In genomic region chr4:134416602-134417001, GRCm38 (mm10) we compare ENCODE assay signal across 10 mouse cellular contexts. TPM values are rescaled to one million over a fixed set of nuclear protein-coding genes. Genes with fewer than 3 reads are reported as not detected.
DNase-seq lines count a peak whose midpoint lies in the region; ATAC-seq and TF ChIP-seq lines count a peak whose summit lies in the region.
"Had no signal": no experiment of that assay in that cellular context is flagged by ENCODE, and none has a peak within 500 bp of the region (broad histone marks: within the 10 kb centered on the region; RNA-seq: fewer than 3 reads in every experiment).

No protein-coding gene starts in this region.

- no peak for TF ChIP-seq CTCF in cortical plate, adult 2 months (IDR thresholded peaks at IDR 0.05; ENCODE audit: extremely low read depth, insufficient read depth, low read length)
- TF ChIP-seq CTCF in lung, postnatal 0 days (IDR thresholded peaks at IDR 0.05): no peak
- TF ChIP-seq CTCF in intestine, postnatal 0 days (IDR thresholded peaks at IDR 0.05; ENCODE audit: low read depth): no peak

- 71% methylated on average over 15 of the region's 15 CpGs for WGBS in hindbrain, embryonic 10.5 days
- WGBS in midbrain, embryonic 15.5 days: 58% methylated on average over 15 of the region's 15 CpGs
- WGBS in lung, postnatal 0 days: 86% methylated on average over 15 of the region's 15 CpGs
- WGBS in intestine, postnatal 0 days: 79% methylated on average over 15 of the region's 15 CpGs

- no peaks in the 10 kb centered on the region for H3K27me3 ChIP-seq in hindbrain, embryonic 10.5 days (ENCODE audit: insufficient read depth, poor library complexity, severe bottlenecking)
- H3K27me3 ChIP-seq in midbrain, embryonic 15.5 days (replicated peaks): no peaks in the 10 kb centered on the region
- H3K27me3 ChIP-seq in lung, postnatal 0 days (replicated peaks; ENCODE audit: insufficient read depth, low read length): no peaks in the 10 kb centered on the region
- no peaks in the 10 kb centered on the region for H3K27me3 ChIP-seq in intestine, postnatal 0 days (replicated peaks; ENCODE audit: control insufficient read depth, insufficient read depth, low read length)

- H3K27ac ChIP-seq in cortical plate, adult 2 months (ENCODE audit: insufficient read depth, low read length): peak overlapping the region; percentile 85
- peak overlapping the region; percentile 59 for H3K27ac ChIP-seq in hindbrain, embryonic 10.5 days
- H3K27ac ChIP-seq in midbrain, embryonic 15.5 days: peak overlapping the region; percentile 49
- no peak overlapping the region for H3K27ac ChIP-seq in lung, postnatal 0 days (ENCODE audit: low read length)
- no peak overlapping the region for H3K27ac ChIP-seq in intestine, postnatal 0 days (ENCODE audit: low read depth, low read length)

- peak; percentile 58 for TF ChIP-seq POLR2A in cortical plate, adult 2 months (IDR thresholded peaks at IDR 0.05; ENCODE audit: extremely low read depth, insufficient read depth, low read length)

- no peak for TF ChIP-seq EP300 in lung, postnatal 0 days (IDR thresholded peaks at IDR 0.05)

- H3K9me3 ChIP-seq in hindbrain, embryonic 10.5 days: no peaks in the 10 kb centered on the region
- H3K9me3 ChIP-seq in midbrain, embryonic 15.5 days: no peaks in the 10 kb centered on the region
- H3K9me3 ChIP-seq in lung, postnatal 0 days (ENCODE audit: low read length): no peaks in the 10 kb centered on the region
- no peaks in the 10 kb centered on the region for H3K9me3 ChIP-seq in intestine, postnatal 0 days (ENCODE audit: control insufficient read depth)

- H3K4me3 ChIP-seq in cortical plate, adult 2 months (ENCODE audit: insufficient read depth, low read length): no peak overlapping the region
- H3K4me3 ChIP-seq in hindbrain, embryonic 10.5 days: no peak overlapping the region
- no peak overlapping the region for H3K4me3 ChIP-seq in midbrain, embryonic 15.5 days
- no peak overlapping the region for H3K4me3 ChIP-seq in lung, postnatal 0 days (ENCODE audit: low read depth, low read length)
- H3K4me3 ChIP-seq in intestine, postnatal 0 days (ENCODE audit: low read depth, low read length): no peak overlapping the region

- ATAC-seq in midbrain, embryonic 15.5 days (replicated peaks): no peak
- ATAC-seq in lung, postnatal 0 days: no peak
- no peak for ATAC-seq in intestine, postnatal 0 days

- H3K4me2 ChIP-seq in midbrain, embryonic 15.5 days: no peak overlapping the region
- H3K4me2 ChIP-seq in lung, postnatal 0 days (replicated peaks; ENCODE audit: low read depth, low read length): no peak overlapping the region
- no peak overlapping the region for H3K4me2 ChIP-seq in intestine, postnatal 0 days (replicated peaks; ENCODE audit: low read depth)

- H3K36me3 ChIP-seq in hindbrain, embryonic 10.5 days: peaks cover 23% of the 10 kb centered on the region
- H3K36me3 ChIP-seq in midbrain, embryonic 15.5 days (replicated peaks): no peaks in the 10 kb centered on the region
- 0 out of 2 replicates have a peak, but pooled peaks cover 9% of the 10 kb centered on the region for H3K36me3 ChIP-seq in lung, postnatal 0 days (ENCODE audit: insufficient read depth, low read length)
- H3K36me3 ChIP-seq in intestine, postnatal 0 days (ENCODE audit: control insufficient read depth, insufficient read depth): peaks cover 75% of the 10 kb centered on the region

- no peak overlapping the region for H3K9ac ChIP-seq in midbrain, embryonic 15.5 days
- H3K9ac ChIP-seq in lung, postnatal 0 days (replicated peaks; ENCODE audit: low read depth): no peak overlapping the region
- no peak overlapping the region for H3K9ac ChIP-seq in intestine, postnatal 0 days (ENCODE audit: low read depth, low read length)

- H3K4me1 ChIP-seq in cortical plate, adult 2 months (ENCODE audit: control insufficient read depth, insufficient read depth, low read length): peaks cover 8% of the 10 kb centered on the region; the same call in 1 of the 2 replicates
- H3K4me1 ChIP-seq in hindbrain, embryonic 10.5 days (replicated peaks): peaks cover 12% of the 10 kb centered on the region
- peaks cover 8% of the 10 kb centered on the region for H3K4me1 ChIP-seq in midbrain, embryonic 15.5 days
- no peaks in the 10 kb centered on the region for H3K4me1 ChIP-seq in lung, postnatal 0 days (ENCODE audit: insufficient read depth, low read depth, low read length)
- H3K4me1 ChIP-seq in intestine, postnatal 0 days (replicated peaks; ENCODE audit: control insufficient read depth, insufficient read depth, low read length): no peaks in the 10 kb centered on the region

- DNase-seq in layer of hippocampus, adult 11-12 months (ENCODE audit: low spot score): peak; percentile 45
- no peak for DNase-seq in layer of hippocampus, postnatal 25 days (ENCODE audit: extremely low spot score in 1 of 2, low spot score in 1 of 2)
- DNase-seq in hindbrain, embryonic 10.5 days (ENCODE audit: low spot score): no peak
- DNase-seq in adrenal gland, adult 2 months: no peak
- DNase-seq in lung, postnatal 0 days (ENCODE audit: low spot score): no peak
- DNase-seq: lung, postnatal 14 days had no signal

RNA-seq across cellular contexts. Expression of gene Pafah2, which starts 20.5 kb away (rescaled TPM):
- total RNA-seq in layer of hippocampus, postnatal 25 days (2021): 1 to 10 TPM; 5.0 to 7.6 TPM
- 8.9 and 9.3 TPM in 2 replicates for polyA plus RNA-seq in cortical plate, adult 2 months (2012; rRNA removed)
- 7.9 and 9.5 TPM in 2 replicates for polyA plus RNA-seq in hindbrain, embryonic 10.5 days (2016; fragmentation: Nextera tagmentation; extraction: Ambion mirVana)
- polyA plus RNA-seq in midbrain, embryonic 15.5 days (2015; fragmentation: Nextera tagmentation; extraction: Ambion mirVana): 7.7 and 8.0 TPM in 2 replicates
- total RNA-seq in adrenal gland, adult 2 months (2021): 10 to 100 TPM; 12.1 to 18.7 TPM
- polyA plus RNA-seq in adrenal gland, adult 2 months (2012; rRNA removed): 9.1 and 15.1 TPM in 2 replicates
- polyA plus RNA-seq in lung, postnatal 0 days (2015; fragmentation: Nextera tagmentation; extraction: Ambion mirVana): 14.1 and 16.2 TPM in 2 replicates
- 39.8 and 49.2 TPM in 2 replicates for polyA plus RNA-seq in intestine, postnatal 0 days (2015; fragmentation: Nextera tagmentation; extraction: Ambion mirVana)

RNA-seq across cellular contexts. Expression of gene Extl1, which starts 33.0 kb away (rescaled TPM):
- 10 to 100 TPM; 46.8 TPM for total RNA-seq in layer of hippocampus, postnatal 25 days (2021)
- 49.2 and 52.7 TPM in 2 replicates for polyA plus RNA-seq in cortical plate, adult 2 months (2012; rRNA removed)
- polyA plus RNA-seq in hindbrain, embryonic 10.5 days (2016; fragmentation: Nextera tagmentation; extraction: Ambion mirVana): 0.25 and 0.63 TPM in 2 replicates
- polyA plus RNA-seq in midbrain, embryonic 15.5 days (2015; fragmentation: Nextera tagmentation; extraction: Ambion mirVana): 0.59 and 0.62 TPM in 2 replicates
- 1 to 10 TPM; 3.1 to 4.4 TPM for total RNA-seq in adrenal gland, adult 2 months (2021)
- polyA plus RNA-seq in adrenal gland, adult 2 months (2012; rRNA removed): 4.9 and 5.6 TPM in 2 replicates
- 0.82 and 1.3 TPM in 2 replicates for polyA plus RNA-seq in lung, postnatal 0 days (2015; fragmentation: Nextera tagmentation; extraction: Ambion mirVana)
- polyA plus RNA-seq in intestine, postnatal 0 days (2015; fragmentation: Nextera tagmentation; extraction: Ambion mirVana): 1.0 and 1.2 TPM in 2 replicates
- total RNA-seq: common myeloid progenitor, adult 5-6 weeks had no signal

RNA-seq across cellular contexts. Expression of gene Stmn1, which starts 51.5 kb away (rescaled TPM):
- total RNA-seq in layer of hippocampus, postnatal 25 days (2021): 100 to 1,000 TPM; 338 to 387 TPM
- polyA plus RNA-seq in cortical plate, adult 2 months (2012; rRNA removed): 901 and 956 TPM in 2 replicates
- polyA plus RNA-seq in hindbrain, embryonic 10.5 days (2016; fragmentation: Nextera tagmentation; extraction: Ambion mirVana): 2,849 and 3,914 TPM in 2 replicates
- polyA plus RNA-seq in midbrain, embryonic 15.5 days (2015; fragmentation: Nextera tagmentation; extraction: Ambion mirVana): 7,501 and 7,674 TPM in 2 replicates
- 10 to 100 TPM; 28.7 to 31.8 TPM for total RNA-seq in adrenal gland, adult 2 months (2021)
- 1.3 and 2.4 TPM in 2 replicates for polyA plus RNA-seq in adrenal gland, adult 2 months (2012; rRNA removed)
- 260 and 357 TPM in 2 replicates for polyA plus RNA-seq in lung, postnatal 0 days (2015; fragmentation: Nextera tagmentation; extraction: Ambion mirVana)
- 398 and 412 TPM in 2 replicates for polyA plus RNA-seq in intestine, postnatal 0 days (2015; fragmentation: Nextera tagmentation; extraction: Ambion mirVana)

Comparison
In these comparisons a context has a peak if more than half of its experiments do, and no peak if none do; other contexts are left out.
1. H3K27ac ChIP-seq: peak in cortical plate, adult 2 months (single experiment), hindbrain, embryonic 10.5 days (single experiment) and midbrain, embryonic 15.5 days (single experiment); none in lung, postnatal 0 days (single experiment) and intestine, postnatal 0 days (single experiment).
2. RNA of gene Stmn1, which starts 51.5 kb away (polyA plus RNA-seq): 7,501 to 7,674 TPM in midbrain, embryonic 15.5 days, 2,849 to 3,914 TPM in hindbrain, embryonic 10.5 days, 901 to 956 TPM in cortical plate, adult 2 months, 398 to 412 TPM in intestine, postnatal 0 days and 260 to 357 TPM in lung, postnatal 0 days; 1.3 to 2.4 TPM in adrenal gland, adult 2 months; every median in the first group is over 10 times any median in the second.